12 mouse cellular contexts compared by ENCODE assay signal in genomic region chr2:167252057-167252687, GRCm38 (mm10). TPM values are rescaled to one million over a fixed set of nuclear protein-coding genes. Genes with fewer than 3 reads are reported as not detected.
DNase-seq lines count a peak whose midpoint lies in the region; ATAC-seq and TF ChIP-seq lines count a peak whose summit lies in the region.
"Had no signal": no experiment of that assay in that cellular context is flagged by ENCODE, and none has a peak within 500 bp of the region (broad histone marks: within the 10 kb centered on the region; RNA-seq: fewer than 3 reads in every experiment).

No protein-coding gene starts in this region.

- no peak for TF ChIP-seq EP300 in lung, postnatal 0 days (IDR thresholded peaks at IDR 0.05)

- no peaks in the 10 kb centered on the region for H3K9me3 ChIP-seq in heart, embryonic 14.5 days (ENCODE audit: control insufficient read depth, low read length)
- H3K9me3 ChIP-seq in heart, embryonic 10.5 days: no peaks in the 10 kb centered on the region
- no peaks in the 10 kb centered on the region for H3K9me3 ChIP-seq in lung, postnatal 0 days (ENCODE audit: low read length)
- no peaks in the 10 kb centered on the region for H3K9me3 ChIP-seq in heart, embryonic 16.5 days (replicated peaks; ENCODE audit: control insufficient read depth, low read length)
- H3K9me3 ChIP-seq in limb, embryonic 15.5 days: no peaks in the 10 kb centered on the region
- H3K9me3 ChIP-seq: embryonic facial prominence, embryonic 13.5 days; hindbrain, embryonic 13.5 days had no signal

- H3K4me1 ChIP-seq in heart, embryonic 14.5 days (ENCODE audit: control insufficient read depth in 2 of 2, insufficient read depth in 2 of 2, low read length in 2 of 2): peaks cover 22 to 29% of the 10 kb centered on the region in 2 experiments
- peaks cover 54% of the 10 kb centered on the region for H3K4me1 ChIP-seq in heart, embryonic 10.5 days
- H3K4me1 ChIP-seq in lung, postnatal 0 days (ENCODE audit: insufficient read depth, low read depth, low read length): peaks cover 8% of the 10 kb centered on the region; the same call in 1 of the 2 replicates
- peaks cover 24% of the 10 kb centered on the region for H3K4me1 ChIP-seq in lung, adult 2 months (ENCODE audit: control insufficient read depth, insufficient read depth, low read length)
- peaks cover 17% of the 10 kb centered on the region for H3K4me1 ChIP-seq in heart, embryonic 16.5 days (ENCODE audit: control insufficient read depth, insufficient read depth, low read length)
- H3K4me1 ChIP-seq in limb, embryonic 15.5 days: peaks cover 39% of the 10 kb centered on the region

- no peak for TF ChIP-seq CTCF in lung, postnatal 0 days (IDR thresholded peaks at IDR 0.05)
- no peak for TF ChIP-seq CTCF in lung, adult 2 months (IDR thresholded peaks at IDR 0.05; ENCODE audit: insufficient read depth, low read length)

- H3K4me2 ChIP-seq in heart, embryonic 14.5 days (ENCODE audit: low read length): no peak overlapping the region
- H3K4me2 ChIP-seq in lung, postnatal 0 days (replicated peaks; ENCODE audit: low read depth, low read length): no peak overlapping the region
- H3K4me2 ChIP-seq in heart, embryonic 16.5 days (ENCODE audit: low read depth, low read length): no peak overlapping the region
- no peak overlapping the region for H3K4me2 ChIP-seq in limb, embryonic 15.5 days
- H3K4me2 ChIP-seq: embryonic facial prominence, embryonic 13.5 days; hindbrain, embryonic 13.5 days had no signal

- no peak overlapping the region for H3K9ac ChIP-seq in heart, embryonic 14.5 days (ENCODE audit: low read length)
- H3K9ac ChIP-seq in lung, postnatal 0 days (replicated peaks; ENCODE audit: low read depth): no peak overlapping the region
- H3K9ac ChIP-seq in heart, embryonic 16.5 days (ENCODE audit: low read length): no peak overlapping the region
- H3K9ac ChIP-seq in limb, embryonic 15.5 days: no peak overlapping the region
- H3K9ac ChIP-seq: hindbrain, embryonic 13.5 days had no signal

- no peaks in the 10 kb centered on the region for H3K27me3 ChIP-seq in heart, embryonic 14.5 days (ENCODE audit: control insufficient read depth, insufficient read depth, low read length)
- H3K27me3 ChIP-seq in heart, embryonic 10.5 days (ENCODE audit: insufficient read depth, poor library complexity, severe bottlenecking): no peaks in the 10 kb centered on the region
- no peaks in the 10 kb centered on the region for H3K27me3 ChIP-seq in lung, postnatal 0 days (replicated peaks; ENCODE audit: insufficient read depth, low read length)
- no peaks in the 10 kb centered on the region for H3K27me3 ChIP-seq in heart, embryonic 16.5 days (ENCODE audit: control insufficient read depth, insufficient read depth, low read length)
- H3K27me3 ChIP-seq in limb, embryonic 15.5 days: no peaks in the 10 kb centered on the region
- H3K27me3 ChIP-seq: embryonic facial prominence, embryonic 13.5 days; hindbrain, embryonic 13.5 days had no signal

- H3K4me3 ChIP-seq in heart, embryonic 14.5 days (ENCODE audit: control insufficient read depth in 1 of 2, insufficient read depth in 1 of 2, low read depth in 1 of 2, low read length in 2 of 2): no peak overlapping the region
- no peak overlapping the region for H3K4me3 ChIP-seq in heart, embryonic 10.5 days
- no peak overlapping the region for H3K4me3 ChIP-seq in lung, postnatal 0 days (ENCODE audit: low read depth, low read length)
- no peak overlapping the region for H3K4me3 ChIP-seq in lung, adult 2 months (replicated peaks; ENCODE audit: extremely low read depth, low read depth, low read length)
- no peak overlapping the region for H3K4me3 ChIP-seq in heart, embryonic 16.5 days (ENCODE audit: low read length)
- H3K4me3 ChIP-seq in limb, embryonic 15.5 days: no peak overlapping the region
- H3K4me3 ChIP-seq: embryonic facial prominence, embryonic 13.5 days; hindbrain, embryonic 13.5 days; megakaryocyte, embryonic 14.5 days had no signal

- peak overlapping the region; percentile 57 to 58; a peak in 3 of 4 replicates for H3K27ac ChIP-seq in heart, embryonic 14.5 days (replicated peaks in 1 of 2; ENCODE audit: control insufficient read depth in 1 of 2, insufficient read depth in 1 of 2, low read depth in 2 of 2, low read length in 2 of 2)
- no peak overlapping the region for H3K27ac ChIP-seq in heart, embryonic 10.5 days
- peak overlapping the region; percentile 54; the same call in 1 of the 2 replicates for H3K27ac ChIP-seq in lung, postnatal 0 days (ENCODE audit: low read length)
- peak overlapping the region; percentile 67 for H3K27ac ChIP-seq in heart, embryonic 16.5 days (ENCODE audit: low read length)
- H3K27ac ChIP-seq in limb, embryonic 15.5 days: peak overlapping the region; percentile 74
- H3K27ac ChIP-seq: hindbrain, embryonic 13.5 days had no signal

- H3K36me3 ChIP-seq in heart, embryonic 14.5 days (ENCODE audit: control insufficient read depth, insufficient read depth, low read length): no peaks in the 10 kb centered on the region
- H3K36me3 ChIP-seq in heart, embryonic 10.5 days: no peaks in the 10 kb centered on the region
- H3K36me3 ChIP-seq in lung, postnatal 0 days (ENCODE audit: insufficient read depth, low read length): no peaks in the 10 kb centered on the region
- no peaks in the 10 kb centered on the region for H3K36me3 ChIP-seq in heart, embryonic 16.5 days (ENCODE audit: control insufficient read depth, insufficient read depth)
- H3K36me3 ChIP-seq in limb, embryonic 15.5 days: no peaks in the 10 kb centered on the region
- H3K36me3 ChIP-seq: embryonic facial prominence, embryonic 13.5 days; hindbrain, embryonic 13.5 days had no signal

- DNase-seq in heart, embryonic 10.5 days (ENCODE audit: low spot score): no peak
- DNase-seq in lung, postnatal 0 days (ENCODE audit: low spot score): peak; percentile 53
- no peak for DNase-seq in lung, adult 2 months
- DNase-seq in thymus, adult 18-20 months: no peak
- DNase-seq: cerebellum, adult 9-10 months; left cerebral cortex, postnatal 4 days had no signal

- 29% methylated on average over 3 of the region's 3 CpGs for WGBS in heart, embryonic 14.5 days
- whole genome bisulfite sequencing in heart, embryonic 10.5 days: 43% methylated on average over 3 of the region's 3 CpGs
- WGBS in lung, postnatal 0 days: 37% methylated on average over 3 of the region's 3 CpGs
- WGBS in lung, adult 2 months: 32% methylated on average over 3 of the region's 3 CpGs
- WGBS in heart, embryonic 16.5 days: 20% methylated on average over 3 of the region's 3 CpGs
- WGBS in limb, embryonic 15.5 days: 28% methylated on average over 3 of the region's 3 CpGs

- no peak for ATAC-seq in heart, embryonic 14.5 days (ENCODE audit: insufficient number of reproducible peaks, insufficient read depth, low FRiP score, low read depth)
- no peak for ATAC-seq in lung, postnatal 0 days
- ATAC-seq in heart, embryonic 16.5 days (replicated peaks; ENCODE audit: extremely low read depth, insufficient read depth, low FRiP score): 0 out of 2 replicates have a peak, but pooled peaks have one; percentile 7
- no peak for ATAC-seq in limb, embryonic 15.5 days (ENCODE audit: insufficient number of reproducible peaks, low FRiP score, low TSS enrichment, low read depth)

- TF ChIP-seq POLR2A in lung, adult 2 months (IDR thresholded peaks at IDR 0.05; ENCODE audit: borderline replicate concordance, extremely low read depth, low read depth, low read length): no peak

RNA-seq across cellular contexts. Expression of gene Ptgis, which starts 11.8 kb away (rescaled TPM):
- polyA plus RNA-seq in heart, embryonic 14.5 days (2014; fragmentation: Nextera tagmentation; extraction: Ambion mirVana): 19.2 and 21.2 TPM in 2 replicates
- 16.3 and 21.4 TPM in 2 replicates for polyA plus RNA-seq in heart, embryonic 10.5 days (2016; fragmentation: Nextera tagmentation; extraction: Ambion mirVana)
- 32.7 and 37.9 TPM in 2 replicates for polyA plus RNA-seq in lung, postnatal 0 days (2015; fragmentation: Nextera tagmentation; extraction: Ambion mirVana)
- 105 and 162 TPM in 2 replicates for polyA plus RNA-seq in lung, adult 2 months (2012; rRNA removed)
- 20.4 and 21.4 TPM in 2 replicates for polyA plus RNA-seq in heart, embryonic 16.5 days (2015; fragmentation: Nextera tagmentation; extraction: Ambion mirVana)
- polyA plus RNA-seq in limb, embryonic 15.5 days (2015; fragmentation: Nextera tagmentation; extraction: Ambion mirVana): 35.7 and 44.6 TPM in 2 replicates
